Mouse (Mus musculus) liver, embryonic 14.5 days (tissue): ENCODE measurements around the gene Col4a2. TPM values are rescaled to one million over a fixed set of nuclear protein-coding genes. Genes with fewer than 3 reads are reported as not detected.

Experiments
- ATAC-seq: fragments of 200-750 bp; cut with Nextera tagmentation; 2 replicates; pipeline ENCODE4 v1.8.0; 2017; ENCODE audit warnings: moderate number of reproducible peaks, mild to moderate bottlenecking, moderate library complexity; ENCODE audit not compliant: insufficient read depth
- DNase-seq, 3 experiments: peaks; one replicate each; pipeline ENCODE4 v3.0.0-alpha.2; 2012 to 2013; ENCODE audit warnings: low read depth in 3 of 3, low spot score in 3 of 3
- H3K27ac ChIP-seq: fragments of 300-500 bp; sonication (generic); 2 replicates; pipeline ENCODE4 v1.5.1; 2014; ENCODE audit warnings: moderate library complexity, mild to moderate bottlenecking, control low read depth, inconsistent platforms
- H3K27me3 ChIP-seq: fragments of 300-500 bp; sonication (generic); 2 replicates; pipeline ENCODE4 v1.6.1; 2014; ENCODE audit warnings: mild to moderate bottlenecking, low read length, moderate library complexity; ENCODE audit not compliant: control insufficient read depth, insufficient read depth
- H3K36me3 ChIP-seq: fragments of 300-500 bp; sonication (generic); replicated peaks from 2 replicates; pipeline ENCODE4 v1.6.1; 2014; ENCODE audit warnings: low read depth; ENCODE audit not compliant: control insufficient read depth, insufficient read depth
- H3K4me1 ChIP-seq, 2 experiments: fragments of 200-500 bp in 1 of 2; fragments of 300-500 bp in 1 of 2; sonication (generic) in 1 of 2; replicated peaks; 2 replicates each; pipeline ENCODE4 v1.6.1; 2012 to 2014; ENCODE audit warnings: antibody characterized with exemption in 1 of 2, inconsistent platforms in 1 of 2, low read length in 1 of 2; ENCODE audit not compliant: control insufficient read depth in 2 of 2, insufficient read depth in 2 of 2
- H3K4me2 ChIP-seq: fragments of 300-500 bp; sonication (generic); 2 replicates; pipeline ENCODE4 v1.6.1; 2014; ENCODE audit warnings: low read depth, mild to moderate bottlenecking, control low read depth, moderate library complexity
- H3K4me3 ChIP-seq, 2 experiments: fragments of 200-500 bp in 1 of 2; fragments of 300-500 bp in 1 of 2; sonication (generic) in 1 of 2; 2 replicates each; pipeline ENCODE4 v1.5.1; 2012 to 2014; ENCODE audit warnings: low read depth in 2 of 2, low read length in 2 of 2, mild to moderate bottlenecking in 2 of 2, control low read depth in 1 of 2, inconsistent platforms in 1 of 2, moderate library complexity in 1 of 2; ENCODE audit not compliant: insufficient read depth in 1 of 2
- H3K9ac ChIP-seq: fragments of 300-500 bp; sonication (generic); replicated peaks from 2 replicates; pipeline ENCODE4 v1.6.1; 2014; ENCODE audit warnings: mild to moderate bottlenecking, control low read depth, moderate library complexity
- H3K9me3 ChIP-seq: fragments of 300-500 bp; sonication (generic); 2 replicates; pipeline ENCODE4 v1.6.1; 2016; ENCODE audit warnings: low read length, mixed read lengths; ENCODE audit not compliant: control insufficient read depth
- CTCF ChIP-seq: IDR thresholded peaks from 2 replicates; pipeline ENCODE4 v1.5.1; 2016; ENCODE audit warnings: antibody characterized with exemption, low read depth, control low read depth
- EP300 ChIP-seq: IDR thresholded peaks from 2 replicates; pipeline ENCODE4 v1.6.1; 2016; ENCODE audit warnings: antibody characterized with exemption, low read depth
- WGBS: fragments of 180-500 bp; shearing (Covaris S2); extraction: QIAGEN DNeasy Blood & Tissue Kit; methylation state at CpG from one replicate; pipeline ENCODE4 v1.1.7; 2014; ENCODE audit not compliant: insufficient replicate concordance; 5-methylcytosine and 5-hydroxymethylcytosine counted together
- polyA plus RNA-seq, 2 experiments: library from polyadenylated mRNA; depleted of rRNA in 1 of 2; stranded (reverse) in 1 of 2; unstranded in 1 of 2; fragments of >200 nt; fragmentation: Nextera tagmentation in 1 of 2; extraction: Ambion mirVana in 1 of 2; gene quantifications; 2 replicates each; pipeline versions ENCODE4 v1.2.1 to v1.2.3; 2012 to 2014

Col4a2 gene
- polyA plus RNA-seq, 2 experiments, result 4.7 to 4.9 TPM

DNA sequence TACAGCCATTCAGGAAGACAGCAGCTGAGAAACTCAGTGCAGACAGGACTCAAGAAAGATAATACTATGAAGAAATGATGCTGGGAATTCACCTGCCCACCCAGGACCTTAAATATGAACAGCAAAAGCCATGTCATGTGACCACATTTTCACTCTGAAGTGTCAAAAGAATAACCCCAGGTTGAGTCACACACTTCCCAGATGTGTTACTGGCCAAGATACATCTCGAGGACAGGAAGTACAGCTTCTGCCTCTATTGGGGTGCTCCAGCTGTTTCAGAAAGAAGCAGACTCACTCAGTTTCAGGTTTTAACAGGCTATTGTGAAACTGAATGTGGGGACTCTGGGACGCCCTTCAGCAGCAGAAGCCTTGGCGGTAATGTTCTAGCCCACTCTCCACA is 140.0 kb downstream of the Col4a2 start:
- DNase-seq (no peak), ATAC-seq (no peak)
- 11% methylated on average over 3 of the region's 3 CpGs for WGBS
- peaks cover 0 to 4% of the 10 kb centered on the region in 2 experiments; a peak in 2 of 4 replicates for H3K4me1 ChIP-seq
- H3K27ac ChIP-seq, result no peak overlapping the region
- no peaks in the 10 kb centered on the region for H3K9me3 ChIP-seq
- no peak overlapping the region for H3K9ac ChIP-seq
- TF ChIP-seq EP300 (no peak), CTCF (no peak)
- no peak overlapping the region for H3K4me3 ChIP-seq
- H3K27me3 ChIP-seq, result no peaks in the 10 kb centered on the region
- H3K4me2 ChIP-seq, result no peak overlapping the region
- no peaks in the 10 kb centered on the region for H3K36me3 ChIP-seq

- Histone ChIP-seq H3K4me2 (no peak overlapping the region), H3K9ac (no peak overlapping the region), H3K27ac (no peak overlapping the region), H3K9me3 (no peaks in the 10 kb centered on the region), H3K36me3 (no peaks in the 10 kb centered on the region), H3K4me1 (peaks cover 2 to 8% of the 10 kb centered on the region in 2 experiments; a peak in 2 of 4 replicates), H3K27me3 (no peaks in the 10 kb centered on the region), H3K4me3 (no peak overlapping the region)
- DNase-seq, result no peak
- ATAC-seq, result no peak
- TF ChIP-seq EP300, result no peak
- TF ChIP-seq CTCF, result no peak
- WGBS, result 9% methylated on average over 4 of the region's 4 CpGs
These were observed 140.4 kb downstream of the Col4a2 start for GRCm38 (mm10) chr8:11452974-11453373.

GRCm38 (mm10) chr8:11454228-11454627 is 141.6 kb downstream of the Col4a2 start:
- Histone ChIP-seq H3K36me3 (no peaks in the 10 kb centered on the region), H3K9ac (no peak overlapping the region), H3K4me3 (no peak overlapping the region), H3K27ac (no peak overlapping the region), H3K9me3 (no peaks in the 10 kb centered on the region), H3K27me3 (no peaks in the 10 kb centered on the region), H3K4me2 (no peak overlapping the region), H3K4me1 (peaks cover 2 to 9% of the 10 kb centered on the region in 2 experiments; a peak in 2 of 4 replicates)
- TF ChIP-seq EP300 (no peak), CTCF (no peak)
- ATAC-seq (no peak), DNase-seq (no peak)
- WGBS, result 68% methylated on average over 12 of the region's 12 CpGs

DNA sequence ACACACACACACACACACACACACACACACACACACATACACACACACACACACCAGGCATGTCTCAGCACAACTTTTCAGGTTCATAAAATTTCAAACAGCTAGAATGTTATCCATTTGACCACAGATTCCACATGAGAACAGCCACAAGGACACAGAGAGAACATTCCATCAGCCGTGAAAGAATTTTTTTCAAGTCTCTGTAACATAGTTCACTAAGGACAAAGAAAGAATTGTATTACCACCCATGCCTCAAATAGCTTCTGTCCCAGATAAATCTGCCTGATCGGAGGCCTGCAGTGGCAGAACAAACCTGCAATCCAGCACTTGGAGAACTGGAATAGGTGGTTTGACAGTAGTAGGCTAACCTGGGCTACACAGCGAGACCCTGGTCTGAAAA is 144.7 kb downstream of the Col4a2 start:
- H3K4me1 ChIP-seq, result peaks cover 2 to 14% of the 10 kb centered on the region in 2 experiments; a peak in 3 of 4 replicates
- WGBS, result 62% methylated on average over 3 of the region's 3 CpGs
- no peaks in the 10 kb centered on the region for H3K9me3 ChIP-seq
- H3K27me3 ChIP-seq, result no peaks in the 10 kb centered on the region
- ATAC-seq, result no peak
- H3K4me3 ChIP-seq, result no peak overlapping the region
- H3K9ac ChIP-seq, result no peak overlapping the region
- no peak for DNase-seq
- no peak for TF ChIP-seq EP300
- no peak for TF ChIP-seq CTCF
- H3K27ac ChIP-seq, result no peak overlapping the region
- H3K36me3 ChIP-seq, result no peaks in the 10 kb centered on the region
- no peak overlapping the region for H3K4me2 ChIP-seq

DNA sequence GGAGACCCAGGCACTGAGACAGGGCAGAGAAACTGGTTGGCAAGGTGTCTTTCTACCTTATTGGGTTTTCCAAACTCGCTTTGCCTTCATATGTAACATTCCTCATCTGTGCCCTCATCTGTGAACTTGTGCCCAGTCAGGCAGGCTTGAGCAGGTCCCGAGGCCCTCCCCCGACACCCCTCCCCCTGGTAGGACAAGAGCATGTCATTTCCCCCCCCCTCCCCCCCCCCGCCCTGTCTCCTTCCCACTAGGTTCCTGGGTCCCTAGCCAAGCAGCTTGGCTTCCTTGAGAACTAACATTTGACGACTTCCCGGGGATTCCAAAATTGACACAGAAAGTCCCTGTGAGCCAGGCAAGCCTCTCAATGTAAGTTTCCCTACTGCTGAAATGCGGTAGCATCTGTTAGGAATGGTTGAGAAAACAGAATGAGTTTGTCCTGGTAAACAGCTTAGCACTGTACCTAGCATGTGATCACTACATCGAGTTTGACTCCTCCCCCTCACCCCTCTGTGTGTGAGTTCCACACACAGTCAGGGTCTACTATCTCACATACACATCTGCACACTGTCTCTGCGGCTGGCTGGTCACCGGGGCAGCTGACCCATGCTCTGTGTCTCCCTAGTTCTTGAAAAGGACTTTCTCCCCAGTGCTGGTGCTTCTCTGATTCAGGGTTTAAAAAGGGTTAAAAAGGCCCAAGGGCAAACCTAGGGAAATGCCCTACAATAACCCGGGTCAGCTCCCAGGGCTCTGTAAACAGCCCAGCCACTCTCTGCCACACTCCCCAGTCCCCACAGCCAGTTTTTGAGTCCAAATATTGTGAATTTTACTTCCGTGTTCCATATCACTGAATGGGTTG is 145.6 kb downstream of the Col4a2 start:
- peak overlapping the region; percentile 16; the same call in 1 of the 2 replicates for H3K4me2 ChIP-seq
- H3K9ac ChIP-seq, result no peak overlapping the region
- no peaks in the 10 kb centered on the region for H3K27me3 ChIP-seq
- ATAC-seq, result peak; percentile 69
- H3K4me1 ChIP-seq, result peaks cover 2 to 17% of the 10 kb centered on the region in 2 experiments; a peak in 3 of 4 replicates
- no peak for TF ChIP-seq CTCF
- no peak for TF ChIP-seq EP300
- WGBS, result 26% methylated on average over 12 of the region's 12 CpGs
- no peak for DNase-seq
- H3K4me3 ChIP-seq, result no peak overlapping the region
- H3K9me3 ChIP-seq, result no peaks in the 10 kb centered on the region
- no peaks in the 10 kb centered on the region for H3K36me3 ChIP-seq
- H3K27ac ChIP-seq, result peak overlapping the region; percentile 30; the same call in 1 of the 2 replicates
